Mouse (Mus musculus): ENCODE measurements around the gene Acsm2. TPM values are rescaled to one million over a fixed set of nuclear protein-coding genes. Genes with fewer than 3 reads are reported as not detected.
"Not testable (repeated sequence)": the region's sequence is repeated elsewhere in the genome, so short reads cannot be mapped to it uniquely, and the experiment has no call there.

Gene Acsm2
- polyA plus RNA-seq, 1 experiment from 2014 or later = not detected

DNA sequence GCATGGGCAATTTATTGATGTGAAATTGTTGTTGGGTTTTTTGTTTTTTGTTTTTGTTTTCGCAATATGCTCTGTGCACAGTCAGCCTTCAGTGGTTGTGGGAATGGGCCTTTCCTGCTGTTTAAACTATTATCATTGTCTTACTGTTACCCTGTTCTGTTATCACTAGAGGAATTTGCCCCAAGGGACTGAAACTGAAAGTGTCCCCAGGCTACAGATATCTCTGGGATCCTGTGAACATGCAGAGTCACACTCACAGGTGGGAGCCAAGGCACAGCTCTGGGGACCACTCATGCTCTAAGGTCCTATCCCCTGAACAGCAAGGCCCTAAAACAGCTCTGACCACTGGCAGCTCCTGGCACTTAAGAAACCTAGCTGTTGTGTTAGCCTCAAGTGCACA lies 27.0 kb upstream of the Acsm2 start:
- Histone ChIP-seq H3K9ac (no peak overlapping the region), H3K9me3 (no peaks in the 10 kb centered on the region), H3K36me3 (no peaks in the 10 kb centered on the region), H3K27ac (no peak overlapping the region), H3K4me3 (no peak overlapping the region), H3K4me1 (no peaks in the 10 kb centered on the region), H3K27me3 (no peaks in the 10 kb centered on the region), H3K4me2 (replicated peaks) (no peak overlapping the region)
- WGBS = 89% methylated on average over 1 of the region's 1 CpGs
- no peak for ATAC-seq (ENCODE audit: insufficient number of reproducible peaks, insufficient read depth, low FRiP score, low TSS enrichment)

- no peaks in the 10 kb centered on the region for H3K4me1 ChIP-seq
- WGBS = 70% methylated on average over 2 of the region's 2 CpGs
- ATAC-seq (ENCODE audit: insufficient number of reproducible peaks, insufficient read depth, low FRiP score, low TSS enrichment) = no peak
- no peaks in the 10 kb centered on the region for H3K27me3 ChIP-seq
- H3K4me3 ChIP-seq = no peak overlapping the region
- H3K4me2 ChIP-seq (replicated peaks) = no peak overlapping the region
- no peak overlapping the region for H3K9ac ChIP-seq
- H3K27ac ChIP-seq = no peak overlapping the region
- no peaks in the 10 kb centered on the region for H3K9me3 ChIP-seq
- H3K36me3 ChIP-seq = no peaks in the 10 kb centered on the region
Observed at GRCm38 (mm10) chr7:119527548-119527947, 26.6 kb upstream of the Acsm2 start.

- Histone ChIP-seq H3K9me3 (no peaks in the 10 kb centered on the region), H3K27ac (no peak overlapping the region), H3K4me3 (no peak overlapping the region), H3K4me1 (no peaks in the 10 kb centered on the region), H3K27me3 (no peaks in the 10 kb centered on the region), H3K36me3 (no peaks in the 10 kb centered on the region), H3K4me2 (replicated peaks) (no peak overlapping the region), H3K9ac (no peak overlapping the region)
- ATAC-seq (ENCODE audit: insufficient number of reproducible peaks, insufficient read depth, low FRiP score, low TSS enrichment) = no peak
- 70% methylated on average over 7 of the region's 7 CpGs for WGBS
Observed at GRCm38 (mm10) chr7:119528617-119529016, 25.5 kb upstream of the Acsm2 start.

DNA sequence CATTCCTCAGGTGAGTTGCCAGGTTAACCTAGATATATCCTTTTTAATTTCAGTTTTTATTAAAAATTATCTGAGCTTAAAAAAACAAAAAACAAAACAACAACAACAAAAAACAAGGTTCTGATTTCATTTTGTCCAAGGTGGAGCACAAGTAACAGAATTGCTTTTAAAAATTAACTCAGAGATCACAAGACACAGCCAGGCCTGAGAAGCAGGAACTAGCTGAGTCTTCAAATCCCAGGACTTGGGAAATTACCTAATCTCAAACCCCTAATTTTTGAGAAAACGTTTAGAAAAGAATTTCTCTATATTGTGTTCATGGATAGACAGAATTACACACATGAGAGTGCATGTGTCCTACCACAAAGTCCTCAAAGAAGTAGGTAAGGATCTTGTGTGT lies 21.2 kb upstream of the Acsm2 start:
- Histone ChIP-seq H3K4me1 (no peaks in the 10 kb centered on the region), H3K36me3 (no peaks in the 10 kb centered on the region), H3K27me3 (no peaks in the 10 kb centered on the region), H3K4me3 (no peak overlapping the region), H3K27ac (no peak overlapping the region), H3K9ac (no peak overlapping the region), H3K9me3 (no peaks in the 10 kb centered on the region), H3K4me2 (replicated peaks) (no peak overlapping the region)
- 68% methylated on average over 1 of the region's 1 CpGs for WGBS
- ATAC-seq (ENCODE audit: insufficient number of reproducible peaks, insufficient read depth, low FRiP score, low TSS enrichment) = no peak

DNA sequence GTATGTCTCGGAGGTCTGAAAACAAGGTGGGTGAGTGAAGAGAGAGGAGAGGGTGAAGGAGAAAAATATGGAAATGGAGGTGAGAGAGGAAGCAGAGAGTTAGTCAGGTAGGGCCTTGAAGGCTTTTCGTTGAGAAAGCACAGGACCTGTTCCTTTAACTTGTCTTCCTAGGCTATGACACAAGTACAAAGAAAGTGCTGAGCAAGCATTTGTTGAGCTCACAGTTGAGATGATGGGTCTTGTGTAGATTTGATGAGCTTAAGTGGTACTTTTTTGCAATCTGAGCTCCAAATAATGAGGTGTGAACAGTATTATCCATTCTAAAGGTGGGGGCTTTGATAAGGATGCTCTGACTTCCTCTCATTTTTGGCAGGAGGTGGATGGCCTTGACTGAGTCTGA lies 19.8 kb upstream of the Acsm2 start:
- Histone ChIP-seq H3K9ac (no peak overlapping the region), H3K27me3 (no peaks in the 10 kb centered on the region), H3K27ac (no peak overlapping the region), H3K4me1 (no peaks in the 10 kb centered on the region), H3K4me2 (replicated peaks) (no peak overlapping the region), H3K4me3 (no peak overlapping the region), H3K36me3 (no peaks in the 10 kb centered on the region), H3K9me3 (no peaks in the 10 kb centered on the region)
- ATAC-seq (ENCODE audit: insufficient number of reproducible peaks, insufficient read depth, low FRiP score, low TSS enrichment) = no peak
- 90% methylated on average over 2 of the region's 2 CpGs for WGBS

- no peak overlapping the region for H3K27ac ChIP-seq
- no peaks in the 10 kb centered on the region for H3K36me3 ChIP-seq
- WGBS = 68% methylated on average over 2 of the region's 2 CpGs
- H3K4me2 ChIP-seq (replicated peaks) = no peak overlapping the region
- no peak for ATAC-seq (ENCODE audit: insufficient number of reproducible peaks, insufficient read depth, low FRiP score, low TSS enrichment)
- no peak overlapping the region for H3K4me3 ChIP-seq
- H3K4me1 ChIP-seq = no peaks in the 10 kb centered on the region
- H3K27me3 ChIP-seq = no peaks in the 10 kb centered on the region
- H3K9ac ChIP-seq = no peak overlapping the region
- H3K9me3 ChIP-seq = no peaks in the 10 kb centered on the region
Observed at GRCm38 (mm10) chr7:119542445-119542844, 11.7 kb upstream of the Acsm2 start.

DNA sequence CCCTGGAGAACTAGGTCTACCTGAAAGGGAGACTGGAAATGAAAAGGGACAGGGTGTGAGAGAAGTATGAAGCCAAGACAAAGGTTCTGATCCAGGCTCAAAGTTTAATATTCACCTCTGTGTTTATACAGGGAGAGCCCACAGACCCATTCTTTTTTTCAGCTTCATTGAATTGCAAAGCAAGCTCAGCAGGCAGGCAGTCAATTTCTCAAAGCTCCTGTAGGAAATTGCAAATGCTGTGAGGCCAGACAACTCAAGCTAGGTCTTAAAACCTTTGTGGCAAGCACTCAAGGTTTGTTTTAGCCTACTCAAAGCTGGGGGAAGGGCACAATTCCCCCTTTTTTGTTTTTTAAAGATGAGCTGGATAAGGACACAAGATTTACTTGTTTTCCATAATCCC lies 8.6 kb upstream of the Acsm2 start:
- no peak overlapping the region for H3K9ac ChIP-seq
- no peak overlapping the region for H3K4me3 ChIP-seq
- H3K27me3 ChIP-seq = no peaks in the 10 kb centered on the region
- H3K27ac ChIP-seq = no peak overlapping the region
- no peak for ATAC-seq (ENCODE audit: insufficient number of reproducible peaks, insufficient read depth, low FRiP score, low TSS enrichment)
- H3K9me3 ChIP-seq = no peaks in the 10 kb centered on the region
- no peaks in the 10 kb centered on the region for H3K36me3 ChIP-seq
- H3K4me1 ChIP-seq = no peaks in the 10 kb centered on the region
- H3K4me2 ChIP-seq (replicated peaks) = no peak overlapping the region

DNA sequence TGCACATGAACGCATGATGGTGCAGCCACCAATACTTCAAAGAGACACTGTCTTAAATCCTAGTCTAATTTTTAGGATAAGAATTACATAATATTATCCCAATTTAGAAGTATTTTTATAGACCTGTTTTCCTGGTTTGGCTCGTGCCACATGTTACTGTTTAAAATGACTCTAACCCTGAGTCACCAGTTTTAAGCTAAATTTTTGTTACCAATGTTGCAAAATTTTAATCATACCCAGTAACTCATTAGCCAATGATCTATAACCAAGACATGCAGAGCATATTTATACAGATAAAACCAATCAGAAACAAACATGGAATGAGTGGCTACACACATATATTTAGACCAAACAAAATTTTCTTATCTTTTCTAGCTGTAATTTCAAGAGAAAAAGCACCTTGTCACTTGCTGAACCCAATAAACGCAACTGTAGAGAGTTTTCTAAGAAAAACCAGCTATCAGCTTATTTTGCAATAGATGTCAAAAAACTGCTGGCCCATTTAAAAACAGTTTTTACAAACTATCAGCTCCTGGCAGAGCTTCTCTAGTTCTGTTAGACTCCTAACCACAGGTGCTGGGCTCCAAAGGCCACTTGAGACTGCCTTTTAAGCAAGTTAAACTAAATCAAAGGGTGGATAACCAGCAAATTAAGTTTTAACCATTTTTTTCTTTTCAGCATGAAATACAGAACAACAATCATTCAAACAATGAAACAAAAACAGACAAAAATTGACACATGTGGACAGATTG lies 3.5 kb upstream of the Acsm2 start:
- no peaks in the 10 kb centered on the region for H3K4me1 ChIP-seq
- ATAC-seq (ENCODE audit: insufficient number of reproducible peaks, insufficient read depth, low FRiP score, low TSS enrichment) = no peak
- 90% methylated on average over 3 of the region's 3 CpGs for WGBS
- no peaks in the 10 kb centered on the region for H3K9me3 ChIP-seq
- H3K36me3 ChIP-seq = no peaks in the 10 kb centered on the region
- H3K27ac ChIP-seq = no peak overlapping the region
- no peaks in the 10 kb centered on the region for H3K27me3 ChIP-seq
- H3K4me2 ChIP-seq (replicated peaks) = no peak overlapping the region
- H3K4me3 ChIP-seq = no peak overlapping the region
- H3K9ac ChIP-seq = no peak overlapping the region

DNA sequence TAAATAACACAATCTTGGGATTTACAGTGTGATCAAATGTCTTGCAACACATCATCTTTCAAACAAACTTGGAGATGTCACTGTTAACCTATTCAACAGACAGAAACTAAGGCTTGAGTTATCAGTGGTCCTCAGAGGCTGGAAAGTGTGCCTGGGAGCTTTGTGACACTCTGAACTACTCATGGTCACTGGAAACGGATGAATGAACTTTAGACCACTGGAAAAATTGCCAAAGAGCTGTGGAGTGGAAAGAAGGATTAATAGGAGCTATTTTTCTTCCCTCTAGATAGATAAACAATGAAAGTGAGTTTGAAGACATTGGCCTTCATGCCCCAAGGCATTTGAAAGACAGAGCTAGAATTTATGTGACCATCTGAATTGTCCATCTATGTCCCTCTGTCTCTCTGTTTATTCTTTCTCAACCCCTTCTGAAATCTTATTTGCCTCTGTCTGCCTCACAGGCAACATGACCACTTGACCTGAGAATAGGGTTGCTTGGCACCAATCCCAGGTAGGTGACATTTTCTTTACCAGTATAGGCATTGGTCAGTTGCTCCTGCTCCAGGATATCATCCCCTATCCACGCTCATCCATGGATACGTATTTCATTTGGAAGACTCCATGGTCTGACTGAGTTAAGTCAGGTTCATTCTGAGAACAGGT lies 5.8 kb downstream of the Acsm2 start:
- H3K4me2 ChIP-seq (replicated peaks) = no peak overlapping the region
- no peaks in the 10 kb centered on the region for H3K9me3 ChIP-seq
- H3K9ac ChIP-seq = no peak overlapping the region
- 79% methylated on average over 3 of the region's 3 CpGs for WGBS
- no peaks in the 10 kb centered on the region for H3K27me3 ChIP-seq
- no peak overlapping the region for H3K4me3 ChIP-seq
- no peak overlapping the region for H3K27ac ChIP-seq
- H3K36me3 ChIP-seq = no peaks in the 10 kb centered on the region
- no peaks in the 10 kb centered on the region for H3K4me1 ChIP-seq
- ATAC-seq (ENCODE audit: insufficient number of reproducible peaks, insufficient read depth, low FRiP score, low TSS enrichment) = no peak

- no peak overlapping the region for H3K27ac ChIP-seq
- no peaks in the 10 kb centered on the region for H3K4me1 ChIP-seq
- H3K4me2 ChIP-seq (replicated peaks) = no peak overlapping the region
- H3K4me3 ChIP-seq = no peak overlapping the region
- no peaks in the 10 kb centered on the region for H3K36me3 ChIP-seq
- 75% methylated on average over 3 of the region's 3 CpGs for WGBS
- no peaks in the 10 kb centered on the region for H3K9me3 ChIP-seq
- no peak for ATAC-seq (ENCODE audit: insufficient number of reproducible peaks, insufficient read depth, low FRiP score, low TSS enrichment)
- H3K9ac ChIP-seq = no peak overlapping the region
- H3K27me3 ChIP-seq = no peaks in the 10 kb centered on the region
Observed at GRCm38 (mm10) chr7:119560452-119560835, 6.3 kb downstream of the Acsm2 start.

- Histone ChIP-seq H3K4me1 (no peaks in the 10 kb centered on the region), H3K9me3 (no peaks in the 10 kb centered on the region), H3K4me3 (no peak overlapping the region), H3K9ac (no peak overlapping the region), H3K4me2 (replicated peaks) (no peak overlapping the region), H3K27me3 (no peaks in the 10 kb centered on the region), H3K27ac (no peak overlapping the region), H3K36me3 (no peaks in the 10 kb centered on the region)
- WGBS = 50% methylated on average over 4 of the region's 4 CpGs
- no peak for ATAC-seq (ENCODE audit: insufficient number of reproducible peaks, insufficient read depth, low FRiP score, low TSS enrichment)
Observed at GRCm38 (mm10) chr7:119561441-119561840, 7.3 kb downstream of the Acsm2 start.

- H3K4me1 ChIP-seq; H3K27me3 ChIP-seq; ATAC-seq (ENCODE audit: insufficient number of reproducible peaks, insufficient read depth, low FRiP score, low TSS enrichment); H3K4me3 ChIP-seq; H3K9ac ChIP-seq; H3K9me3 ChIP-seq; H3K27ac ChIP-seq; H3K4me2 ChIP-seq (replicated peaks); H3K36me3 ChIP-seq: not testable (repeated sequence)
- 81% methylated on average over 2 of the region's 2 CpGs for WGBS
Observed at GRCm38 (mm10) chr7:119562476-119562875, 8.3 kb downstream of the Acsm2 start.
